Mouse (Mus musculus) myocyte (in vitro differentiated cells): ENCODE measurements around the gene Slc22a3.

Source experiments
- CEBPB ChIP-seq: IDR thresholded peaks from 2 replicates; pipeline ENCODE4 v1.6.1; 2011; ENCODE audit warnings: mild to moderate bottlenecking, moderate library complexity; ENCODE audit not compliant: poor library complexity, insufficient read depth, severe bottlenecking
- MAX ChIP-seq: IDR thresholded peaks from one replicate; pipeline ENCODE4 v1.6.1; 2011; ENCODE audit warnings: low read depth, mild to moderate bottlenecking, control low read depth
- MYOD1 ChIP-seq, 3 experiments: IDR thresholded peaks; one replicate each; pipeline ENCODE4 v1.6.1; 2011; ENCODE audit warnings: control low read depth in 2 of 3, low read depth in 2 of 3, mild to moderate bottlenecking in 2 of 3, moderate library complexity in 1 of 3; ENCODE audit not compliant: insufficient read length in 2 of 3, control insufficient read depth in 1 of 3
- MYOG ChIP-seq, 3 experiments: IDR thresholded peaks; one replicate each; pipeline ENCODE4 v1.6.1; 2011; ENCODE audit warnings: control low read depth in 2 of 3, low read depth in 2 of 3, mild to moderate bottlenecking in 2 of 3; ENCODE audit not compliant: insufficient read length in 2 of 3, control insufficient read depth in 1 of 3, insufficient read depth in 1 of 3
- POLR2A ChIP-seq: IDR thresholded peaks from one replicate; pipeline ENCODE4 v1.6.1; 2011; ENCODE audit warnings: low read depth, mild to moderate bottlenecking, control low read depth, moderate library complexity; ENCODE audit not compliant: insufficient read length
- POLR2AphosphoS2 ChIP-seq: IDR thresholded peaks from one replicate; pipeline ENCODE4 v1.6.1; 2011; ENCODE audit warnings: low read depth, control low read depth; ENCODE audit not compliant: insufficient read length
- TCF12 ChIP-seq: IDR thresholded peaks from one replicate; pipeline ENCODE4 v1.6.1; 2011; ENCODE audit warnings: mild to moderate bottlenecking, control low read depth; ENCODE audit not compliant: poor library complexity, insufficient read depth, severe bottlenecking
- USF1 ChIP-seq: IDR thresholded peaks from one replicate; pipeline ENCODE4 v1.6.1; 2011; ENCODE audit warnings: low read depth, mild to moderate bottlenecking, control low read depth, moderate library complexity

- TF ChIP-seq USF1 (no peak), MAX (no peak), POLR2A (no peak), TCF12 (no peak), CEBPB (no peak), MYOG (IDR thresholded peaks at IDR 0.05; ENCODE audit: control insufficient read depth in 1 of 3, insufficient read depth in 1 of 3, insufficient read length in 2 of 3, low read depth in 2 of 3) (no peak), POLR2AphosphoS2 (no peak), MYOD1 (IDR thresholded peaks at IDR 0.05; ENCODE audit: control insufficient read depth in 1 of 3, insufficient read length in 2 of 3, low read depth in 2 of 3) (no peak)
Measured at GRCm38 (mm10) chr17:12466501-12467000, 41.0 kb downstream of the Slc22a3 start.
